Mouse (Mus musculus) forebrain, embryonic 15.5 days (tissue): ENCODE measurements at regions not wholly inside any gene's neighbourhood (a gene's known extent, or its start where the extent isn't known, plus 50 kb on each side); places are given as distances from the start of the nearest gene placed in this dataset.

ENCODE experiments used
- ATAC-seq: fragments of 200-750 bp; cut with Nextera tagmentation; replicated peaks from 2 replicates; pipeline ENCODE4 v1.8.0; 2017; ENCODE audit warnings: mild to moderate bottlenecking, moderate TSS enrichment, moderate library complexity
- H3K27ac ChIP-seq: fragments of 300-500 bp; sonication (generic); replicated peaks from 2 replicates; pipeline ENCODE4 v1.5.1; 2015; ENCODE audit warnings: mild to moderate bottlenecking, inconsistent platforms
- H3K27me3 ChIP-seq: fragments of 300-500 bp; sonication (generic); 2 replicates; pipeline ENCODE4 v1.6.1; 2015; ENCODE audit warnings: inconsistent platforms
- H3K36me3 ChIP-seq: fragments of 300-500 bp; sonication (generic); 2 replicates; pipeline ENCODE4 v1.6.1; 2015; ENCODE audit warnings: mild to moderate bottlenecking, inconsistent platforms
- H3K4me1 ChIP-seq: fragments of 300-500 bp; sonication (generic); 2 replicates; pipeline ENCODE4 v1.6.1; 2015; ENCODE audit warnings: inconsistent platforms
- H3K4me2 ChIP-seq: fragments of 300-500 bp; sonication (generic); replicated peaks from 2 replicates; pipeline ENCODE4 v1.6.1; 2015; ENCODE audit warnings: mild to moderate bottlenecking, inconsistent platforms
- H3K4me3 ChIP-seq: fragments of 300-500 bp; sonication (generic); 2 replicates; pipeline ENCODE4 v1.5.1; 2015; ENCODE audit warnings: mild to moderate bottlenecking, inconsistent platforms
- H3K9ac ChIP-seq: fragments of 300-500 bp; sonication (generic); replicated peaks from 2 replicates; pipeline ENCODE4 v1.6.1; 2015; ENCODE audit warnings: mild to moderate bottlenecking, inconsistent platforms
- H3K9me3 ChIP-seq: fragments of 300-500 bp; sonication (generic); 2 replicates; pipeline ENCODE4 v1.6.1; 2016; ENCODE audit warnings: inconsistent platforms
- WGBS: fragments of 180-500 bp; shearing (Covaris S2); methylation state at CpG from one replicate; pipeline ENCODE4 v1.1.7; 2015; ENCODE audit warnings: mixed read lengths; 5-methylcytosine and 5-hydroxymethylcytosine counted together

- Histone ChIP-seq H3K4me1 (peaks cover 14% of the 10 kb centered on the region), H3K36me3 (no peaks in the 10 kb centered on the region), H3K9me3 (no peaks in the 10 kb centered on the region), H3K4me3 (no peak overlapping the region), H3K9ac (no peak overlapping the region), H3K4me2 (no peak overlapping the region), H3K27ac (0 out of 2 replicates have a peak overlapping the region, but pooled peaks have one; percentile 79), H3K27me3 (no peaks in the 10 kb centered on the region)
- ATAC-seq, result 0 out of 2 replicates have a peak, but pooled peaks have one; percentile 33
- WGBS, result 86% methylated on average over 2 of the region's 2 CpGs
Measured at GRCm38 (mm10) chr2:107964841-107965240, 674.4 kb downstream of the Kcna4 start.

- no peak overlapping the region for H3K9ac ChIP-seq
- peak; percentile 96 for ATAC-seq
- 14% methylated on average over 7 of the region's 7 CpGs for WGBS
- H3K27ac ChIP-seq, result peak overlapping the region; percentile 79
- no peaks in the 10 kb centered on the region for H3K9me3 ChIP-seq
- no peaks in the 10 kb centered on the region for H3K27me3 ChIP-seq
- peaks cover 14% of the 10 kb centered on the region for H3K4me1 ChIP-seq
- no peak overlapping the region for H3K4me3 ChIP-seq
- no peaks in the 10 kb centered on the region for H3K36me3 ChIP-seq
- no peak overlapping the region for H3K4me2 ChIP-seq
Measured at GRCm38 (mm10) chr2:107965336-107966306, 675.2 kb downstream of the Kcna4 start.

DNA sequence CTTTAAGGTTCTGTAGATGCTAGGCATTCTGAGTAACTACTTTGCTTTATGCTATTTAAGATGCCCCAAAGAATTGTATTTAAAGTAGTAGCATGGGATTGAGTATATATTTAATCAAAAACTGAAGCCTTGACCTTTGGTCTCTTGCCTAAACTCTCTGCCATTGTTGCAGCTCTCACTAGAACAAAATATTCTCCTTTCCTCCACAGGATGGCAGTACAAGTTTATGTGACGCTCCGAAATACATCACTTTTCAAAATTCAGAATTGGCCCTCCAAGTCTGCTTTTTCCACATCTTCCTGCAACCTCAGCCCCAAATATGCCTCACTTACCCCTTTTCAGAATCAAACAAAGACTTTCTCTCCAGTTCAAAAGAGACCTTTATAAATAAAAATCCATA is 678.1 kb downstream of the Kcna4 start:
- Histone ChIP-seq H3K9me3 (no peaks in the 10 kb centered on the region), H3K36me3 (no peaks in the 10 kb centered on the region), H3K4me2 (no peak overlapping the region), H3K4me3 (no peak overlapping the region), H3K4me1 (peaks cover 14% of the 10 kb centered on the region), H3K27ac (no peak overlapping the region), H3K9ac (no peak overlapping the region), H3K27me3 (no peaks in the 10 kb centered on the region)
- no peak for ATAC-seq
- WGBS, result 32% methylated on average over 2 of the region's 2 CpGs

GRCm38 (mm10) chr2:107969526-107969925 is 679.1 kb downstream of the Kcna4 start:
- no peak overlapping the region for H3K9ac ChIP-seq
- H3K27ac ChIP-seq, result no peak overlapping the region
- H3K9me3 ChIP-seq, result no peaks in the 10 kb centered on the region
- no peaks in the 10 kb centered on the region for H3K36me3 ChIP-seq
- ATAC-seq, result no peak
- 82% methylated on average over 2 of the region's 2 CpGs for WGBS
- peaks cover 14% of the 10 kb centered on the region for H3K4me1 ChIP-seq
- H3K27me3 ChIP-seq, result no peaks in the 10 kb centered on the region
- no peak overlapping the region for H3K4me2 ChIP-seq
- no peak overlapping the region for H3K4me3 ChIP-seq

GRCm38 (mm10) chr2:107973528-107973927 is 683.1 kb downstream of the Kcna4 start:
- no peak overlapping the region for H3K4me3 ChIP-seq
- H3K27me3 ChIP-seq, result no peaks in the 10 kb centered on the region
- H3K36me3 ChIP-seq, result no peaks in the 10 kb centered on the region
- H3K9me3 ChIP-seq, result no peaks in the 10 kb centered on the region
- no peaks in the 10 kb centered on the region for H3K4me1 ChIP-seq
- no peak overlapping the region for H3K4me2 ChIP-seq
- no peak for ATAC-seq
- 71% methylated on average over 4 of the region's 4 CpGs for WGBS
- H3K9ac ChIP-seq, result no peak overlapping the region
- H3K27ac ChIP-seq, result no peak overlapping the region

DNA sequence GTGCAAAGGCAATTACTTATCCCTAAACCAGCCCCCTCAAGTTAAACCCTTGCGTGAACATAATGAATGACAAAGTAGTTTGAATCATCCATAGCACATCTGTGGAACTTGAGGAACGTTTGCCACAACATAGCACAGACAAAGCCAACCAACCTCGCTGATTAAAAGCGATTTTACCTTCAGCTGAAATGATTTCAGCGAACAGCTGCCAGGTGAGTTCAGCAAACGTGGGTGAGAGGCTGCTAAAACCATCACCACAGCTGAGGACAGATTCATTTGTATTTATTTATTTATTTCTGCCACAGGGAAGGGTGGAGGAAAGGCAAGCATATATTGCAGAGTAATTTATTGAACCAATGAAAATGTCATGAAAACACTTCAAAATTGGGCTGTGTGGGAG is 704.4 kb downstream of the Kcna4 start:
- Histone ChIP-seq H3K9ac (no peak overlapping the region), H3K9me3 (no peaks in the 10 kb centered on the region), H3K4me1 (no peaks in the 10 kb centered on the region), H3K4me3 (no peak overlapping the region), H3K4me2 (no peak overlapping the region), H3K27me3 (no peaks in the 10 kb centered on the region), H3K36me3 (no peaks in the 10 kb centered on the region), H3K27ac (no peak overlapping the region)
- no peak for ATAC-seq
- WGBS, result 73% methylated on average over 6 of the region's 6 CpGs

DNA sequence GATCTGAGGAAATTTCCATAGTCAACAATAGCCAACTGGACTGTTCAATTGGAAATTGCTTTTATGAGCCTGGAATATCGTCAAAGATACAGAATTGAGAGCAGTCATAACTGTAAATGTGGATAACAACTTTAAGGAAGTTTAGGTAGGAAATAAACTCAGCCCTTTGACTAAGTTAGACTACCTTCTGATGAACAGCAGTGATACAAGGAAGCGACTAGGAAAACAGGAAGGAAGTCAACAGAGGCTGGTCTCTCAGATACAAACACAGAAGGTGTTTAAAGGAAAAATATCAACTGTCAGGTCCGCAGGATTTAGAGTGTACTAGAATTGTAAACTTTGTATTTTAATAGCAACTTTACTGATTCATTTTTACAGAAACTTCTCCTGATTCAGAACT is 721.1 kb downstream of the Kcna4 start:
- ATAC-seq, result no peak
- no peak overlapping the region for H3K27ac ChIP-seq
- H3K27me3 ChIP-seq, result no peaks in the 10 kb centered on the region
- H3K4me3 ChIP-seq, result no peak overlapping the region
- no peaks in the 10 kb centered on the region for H3K9me3 ChIP-seq
- H3K36me3 ChIP-seq, result no peaks in the 10 kb centered on the region
- no peak overlapping the region for H3K9ac ChIP-seq
- WGBS, result 89% methylated on average over 3 of the region's 3 CpGs
- no peaks in the 10 kb centered on the region for H3K4me1 ChIP-seq
- no peak overlapping the region for H3K4me2 ChIP-seq

- Histone ChIP-seq H3K36me3 (no peaks in the 10 kb centered on the region), H3K9ac (no peak overlapping the region), H3K4me3 (no peak overlapping the region), H3K27ac (no peak overlapping the region), H3K27me3 (no peaks in the 10 kb centered on the region), H3K9me3 (no peaks in the 10 kb centered on the region), H3K4me2 (no peak overlapping the region), H3K4me1 (no peaks in the 10 kb centered on the region)
- 57% methylated on average over 3 of the region's 3 CpGs for WGBS
- ATAC-seq, result no peak
Measured at GRCm38 (mm10) chr2:108023206-108023605, 732.8 kb downstream of the Kcna4 start.

DNA sequence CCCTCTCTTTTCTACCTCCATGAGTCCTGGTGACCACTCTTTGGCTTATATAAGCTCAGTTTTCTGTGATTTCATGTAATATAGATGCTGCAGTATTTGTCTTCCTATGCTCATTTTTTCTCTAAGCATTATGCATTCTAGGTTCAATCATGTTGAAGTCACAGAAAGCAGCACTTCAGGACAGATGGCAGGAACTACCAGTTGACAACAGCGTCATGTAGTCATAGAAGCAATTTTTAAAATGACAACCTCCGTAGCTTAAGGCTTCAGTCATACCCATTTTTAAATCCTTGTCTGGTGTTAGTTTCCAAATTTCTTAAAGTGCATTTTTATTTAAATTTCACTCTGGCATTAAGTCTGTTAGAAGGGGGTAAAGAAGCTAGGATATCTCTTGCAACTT is 740.2 kb downstream of the Kcna4 start:
- Histone ChIP-seq H3K9me3 (no peaks in the 10 kb centered on the region), H3K27me3 (no peaks in the 10 kb centered on the region), H3K4me3 (no peak overlapping the region), H3K4me2 (no peak overlapping the region), H3K4me1 (peaks cover 19% of the 10 kb centered on the region), H3K27ac (no peak overlapping the region), H3K36me3 (no peaks in the 10 kb centered on the region), H3K9ac (no peak overlapping the region)
- 84% methylated on average over 2 of the region's 2 CpGs for WGBS
- no peak for ATAC-seq

DNA sequence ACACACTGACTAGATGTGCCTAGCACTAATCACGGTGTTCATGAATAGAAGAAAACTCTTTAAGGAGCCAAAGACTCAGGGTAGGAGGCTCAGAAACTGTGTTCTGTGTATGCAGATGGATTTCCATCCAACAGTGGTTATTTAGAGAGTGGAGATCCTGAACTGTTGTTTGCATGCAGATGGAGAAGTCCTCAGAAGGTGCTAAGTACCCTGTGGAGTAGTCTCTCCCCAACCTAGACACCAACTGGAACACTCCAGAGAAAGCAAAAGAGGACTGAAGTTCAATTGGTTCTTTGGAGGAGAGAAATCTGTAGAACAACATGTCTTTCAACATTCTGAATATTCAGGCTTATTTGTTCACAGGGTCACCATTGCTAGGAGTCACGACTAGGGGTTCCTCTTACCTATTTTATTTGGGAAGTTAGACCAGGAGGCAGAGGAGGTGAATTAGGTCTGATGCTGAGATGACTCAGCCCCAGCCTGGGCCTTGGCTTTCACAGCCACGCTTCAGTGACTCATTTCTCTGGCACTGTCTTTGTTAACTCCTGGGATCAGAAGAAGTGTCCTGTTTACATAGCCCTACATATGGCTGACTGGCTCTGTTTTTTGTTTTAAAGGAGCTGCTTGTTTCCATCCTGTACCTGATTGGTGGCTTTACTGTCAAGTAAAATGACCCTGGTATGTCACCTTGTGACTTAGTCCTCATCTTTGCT is 742.0 kb downstream of the Kcna4 start:
- 59% methylated on average over 3 of the region's 3 CpGs for WGBS
- Histone ChIP-seq H3K4me2 (no peak overlapping the region), H3K27ac (no peak overlapping the region), H3K9me3 (no peaks in the 10 kb centered on the region), H3K9ac (no peak overlapping the region), H3K4me3 (no peak overlapping the region), H3K27me3 (no peaks in the 10 kb centered on the region), H3K4me1 (peaks cover 19% of the 10 kb centered on the region), H3K36me3 (no peaks in the 10 kb centered on the region)
- 0 out of 2 replicates have a peak, but pooled peaks have one; percentile 30 for ATAC-seq

- H3K36me3 ChIP-seq, result no peaks in the 10 kb centered on the region
- peaks cover 19% of the 10 kb centered on the region for H3K4me1 ChIP-seq
- WGBS, result 45% methylated on average over 8 of the region's 8 CpGs
- H3K27me3 ChIP-seq, result no peaks in the 10 kb centered on the region
- no peak overlapping the region for H3K4me2 ChIP-seq
- no peaks in the 10 kb centered on the region for H3K9me3 ChIP-seq
- no peak overlapping the region for H3K4me3 ChIP-seq
- H3K9ac ChIP-seq, result no peak overlapping the region
- H3K27ac ChIP-seq, result peak overlapping the region; percentile 32; the same call in 1 of the 2 replicates
- ATAC-seq, result peak; percentile 77
Measured at GRCm38 (mm10) chr2:108033328-108034182, 743.1 kb downstream of the Kcna4 start.
